Mouse (Mus musculus): ENCODE measurements around the gene Scn9a. TPM values are rescaled to one million over a fixed set of nuclear protein-coding genes. Genes with fewer than 3 reads are reported as not detected.

The Scn9a gene
- polyA plus RNA-seq, 1 experiment from 2014 or later, result 0.20 TPM

GRCm38 (mm10) chr2:66439764-66440471 lies 194.8 kb downstream of the Scn9a start:
- Histone ChIP-seq H3K4me1 (ENCODE audit: control insufficient read depth, insufficient read depth, low read length) (no peaks in the 10 kb centered on the region), H3K27me3 (ENCODE audit: control insufficient read depth, insufficient read depth, low read length) (no peaks in the 10 kb centered on the region), H3K36me3 (ENCODE audit: control insufficient read depth, insufficient read depth, low read length) (no peaks in the 10 kb centered on the region), H3K9ac (ENCODE audit: low read length) (no peak overlapping the region), H3K4me2 (ENCODE audit: low read depth, severe bottlenecking) (peak overlapping the region; percentile 66), H3K9me3 (ENCODE audit: control insufficient read depth, low read length) (no peaks in the 10 kb centered on the region), H3K27ac (replicated peaks; ENCODE audit: low read depth, low read length) (no peak overlapping the region), H3K4me3 (ENCODE audit: low read depth, low read length) (peak overlapping the region; percentile 26)
- no peak for ATAC-seq (ENCODE audit: insufficient number of reproducible peaks, low FRiP score, low TSS enrichment, low read depth)
- 5% methylated on average over 21 of the region's 21 CpGs for WGBS
- DNase-seq (ENCODE audit: low spot score), result peak; percentile 64

GRCm38 (mm10) chr2:66436286-66436685 lies 198.5 kb downstream of the Scn9a start:
- H3K36me3 ChIP-seq (ENCODE audit: control insufficient read depth, insufficient read depth, low read length), result no peaks in the 10 kb centered on the region
- no peak for DNase-seq (ENCODE audit: low spot score)
- no peak overlapping the region for H3K9ac ChIP-seq (ENCODE audit: low read length)
- 40% methylated on average over 3 of the region's 3 CpGs for WGBS
- no peaks in the 10 kb centered on the region for H3K4me1 ChIP-seq (ENCODE audit: control insufficient read depth, insufficient read depth, low read length)
- no peaks in the 10 kb centered on the region for H3K27me3 ChIP-seq (ENCODE audit: control insufficient read depth, insufficient read depth, low read length)
- H3K27ac ChIP-seq (replicated peaks; ENCODE audit: low read depth, low read length), result no peak overlapping the region
- no peak overlapping the region for H3K4me2 ChIP-seq (ENCODE audit: low read depth, severe bottlenecking)
- H3K9me3 ChIP-seq (ENCODE audit: control insufficient read depth, low read length), result no peaks in the 10 kb centered on the region
- no peak overlapping the region for H3K4me3 ChIP-seq (ENCODE audit: low read depth, low read length)
- ATAC-seq (ENCODE audit: insufficient number of reproducible peaks, low FRiP score, low TSS enrichment, low read depth), result peak; percentile 44; the same call in 1 of the 2 replicates

Other genes with a start within 250 kb of the Scn9a start
- gene Scn1a, start 194.1 kb downstream of the Scn9a start, polyA plus RNA-seq (2014; fragmentation: Nextera tagmentation; extraction: Ambion mirVana), result 0.89 and 1.4 TPM in 2 replicates
- not detected in 2 replicates for gene Scn7a, start 150.0 kb upstream of the Scn9a start, polyA plus RNA-seq (2014; fragmentation: Nextera tagmentation; extraction: Ambion mirVana)

Data from limb, embryonic 11.5 days (tissue).